Comparison of ENCODE assay signal across 23 mouse cellular contexts in the genomic region with DNA sequence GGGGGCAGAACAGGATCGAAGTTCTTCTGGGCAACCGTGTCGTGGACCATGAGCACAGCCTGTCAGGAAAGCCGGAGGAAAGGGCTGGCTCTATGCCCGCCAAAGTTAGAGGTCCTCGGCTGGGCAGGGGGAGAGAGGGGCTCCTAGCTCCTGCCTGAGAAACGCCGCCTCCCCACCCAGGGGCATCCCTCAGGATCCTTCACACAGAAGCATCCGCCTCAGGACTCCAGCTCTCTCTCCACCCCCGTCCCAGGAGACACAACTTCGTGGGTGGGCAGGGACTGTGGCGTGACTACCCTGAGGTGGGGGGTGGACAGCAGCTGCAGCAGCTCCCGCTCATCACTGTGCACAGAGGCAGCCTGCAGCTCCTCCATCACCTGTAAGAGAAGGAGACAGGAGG. TPM values are rescaled to one million over a fixed set of nuclear protein-coding genes. Genes with fewer than 3 reads are reported as not detected.
DNase-seq lines count a peak whose midpoint lies in the region; ATAC-seq and TF ChIP-seq lines count a peak whose summit lies in the region.
"Had no signal": no experiment of that assay in that cellular context is flagged by ENCODE, and none has a peak within 500 bp of the region (broad histone marks: within the 10 kb centered on the region; RNA-seq: fewer than 3 reads in every experiment).

No protein-coding gene starts in this region.

- 68% methylated on average over 13 of the region's 13 CpGs for WGBS in neural tube, embryonic 13.5 days
- WGBS in neural tube, embryonic 15.5 days, result 67% methylated on average over 13 of the region's 13 CpGs

- no peak overlapping the region for H3K4me3 ChIP-seq in layer of hippocampus, adult 2 months
- no peak overlapping the region for H3K4me3 ChIP-seq in neural tube, embryonic 13.5 days
- H3K4me3 ChIP-seq in neural tube, embryonic 15.5 days (replicated peaks), result no peak overlapping the region
- H3K4me3 ChIP-seq: forebrain, embryonic 12.5 days; heart, embryonic 15.5 days; hindbrain, embryonic 12.5 days; limb, embryonic 10.5 days had no signal

- H3K9ac ChIP-seq in neural tube, embryonic 13.5 days, result 0 out of 2 replicates have a peak overlapping the region, but pooled peaks have one; percentile 17
- H3K9ac ChIP-seq in neural tube, embryonic 15.5 days (replicated peaks), result no peak overlapping the region
- H3K9ac ChIP-seq: forebrain, embryonic 12.5 days; heart, embryonic 15.5 days; hindbrain, embryonic 12.5 days had no signal

- TF ChIP-seq CTCF in layer of hippocampus, adult 2 months (conservative IDR thresholded peaks at IDR 0.05), result no peak

- H3K9me3 ChIP-seq in neural tube, embryonic 13.5 days, result no peaks in the 10 kb centered on the region
- H3K9me3 ChIP-seq in neural tube, embryonic 15.5 days (replicated peaks), result no peaks in the 10 kb centered on the region
- H3K9me3 ChIP-seq: forebrain, embryonic 12.5 days; heart, embryonic 15.5 days; hindbrain, embryonic 12.5 days; limb, embryonic 10.5 days had no signal

- H3K36me3 ChIP-seq in neural tube, embryonic 13.5 days, result peaks cover 32% of the 10 kb centered on the region
- H3K36me3 ChIP-seq in neural tube, embryonic 15.5 days, result peaks cover 19% of the 10 kb centered on the region; the same call in 1 of the 2 replicates
- H3K36me3 ChIP-seq: heart, embryonic 15.5 days had no signal

- DNase-seq in cerebellum, postnatal 14 days, result peak; percentile 49 to 52
- DNase-seq in layer of hippocampus, adult 2 months (ENCODE audit: low spot score in 2 of 2), result no peak
- DNase-seq in layer of hippocampus, adult 8-10 months (ENCODE audit: low spot score in 2 of 2), result no peak
- peak; percentile 55 to 74 for DNase-seq in right cerebral cortex, postnatal 36 days (ENCODE audit: low spot score in 2 of 2)
- DNase-seq: adrenal gland, adult 8-10 months; heart, adult 18-20 months; kidney, adult 9 months; kidney, postnatal 4 days; lung, adult 2 months; lung, postnatal 4 days; thymus, postnatal 36 days had no signal

- no peak overlapping the region for H3K4me2 ChIP-seq in neural tube, embryonic 13.5 days
- no peak overlapping the region for H3K4me2 ChIP-seq in neural tube, embryonic 15.5 days
- H3K4me2 ChIP-seq: forebrain, embryonic 12.5 days; heart, embryonic 15.5 days; hindbrain, embryonic 12.5 days; liver, embryonic 11.5 days had no signal

- H3K27ac ChIP-seq in layer of hippocampus, adult 2 months, result peak overlapping the region; percentile 48; the same call in 1 of the 2 replicates
- no peak overlapping the region for H3K27ac ChIP-seq in neural tube, embryonic 13.5 days (replicated peaks)
- no peak overlapping the region for H3K27ac ChIP-seq in neural tube, embryonic 15.5 days (replicated peaks)
- H3K27ac ChIP-seq: forebrain, embryonic 12.5 days; heart, embryonic 15.5 days; hindbrain, embryonic 12.5 days; limb, embryonic 10.5 days had no signal

- peaks cover 45% of the 10 kb centered on the region for H3K4me1 ChIP-seq in neural tube, embryonic 13.5 days (replicated peaks)
- H3K4me1 ChIP-seq in neural tube, embryonic 15.5 days, result peaks cover 40% of the 10 kb centered on the region

- no peak for ATAC-seq in cerebellum, adult (ENCODE audit: insufficient number of reproducible peaks, low FRiP score, low TSS enrichment)
- ATAC-seq in neural tube, embryonic 13.5 days (ENCODE audit: low read depth), result no peak
- ATAC-seq in neural tube, embryonic 15.5 days (ENCODE audit: low FRiP score), result no peak

- no peaks in the 10 kb centered on the region for H3K27me3 ChIP-seq in neural tube, embryonic 13.5 days
- no peaks in the 10 kb centered on the region for H3K27me3 ChIP-seq in neural tube, embryonic 15.5 days (replicated peaks)
- H3K27me3 ChIP-seq: forebrain, embryonic 12.5 days had no signal

RNA-seq across cellular contexts. Expression of a gene that starts 4.9 kb away (rescaled TPM):
- total RNA-seq in layer of hippocampus, adult 2 months (2021), result 10 to 100 TPM; 88.3 to 94.4 TPM
- 100 to 1,000 TPM in 1 of 4 experiments, 10 to 100 TPM in 3; 88.8 to 102 (median 95.8) TPM for total RNA-seq in layer of hippocampus, adult 8-10 months (2022)
- 44.4 and 49.6 TPM in 2 replicates for polyA plus RNA-seq in neural tube, embryonic 13.5 days (2015; fragmentation: Nextera tagmentation; extraction: Ambion mirVana)
- 49.6 and 56.6 TPM in 2 replicates for polyA plus RNA-seq in neural tube, embryonic 15.5 days (2015; fragmentation: Nextera tagmentation; extraction: Ambion mirVana)
- total RNA-seq: monocyte, adult 5-6 weeks had no signal

RNA-seq across cellular contexts. Expression of a gene that starts 17.9 kb away (rescaled TPM):
- not detected for total RNA-seq in layer of hippocampus, adult 2 months (2021)
- total RNA-seq in layer of hippocampus, adult 8-10 months (2022), result not detected
- 0.45 and 0.65 TPM in 2 replicates for polyA plus RNA-seq in neural tube, embryonic 13.5 days (2015; fragmentation: Nextera tagmentation; extraction: Ambion mirVana)
- polyA plus RNA-seq in neural tube, embryonic 15.5 days (2015; fragmentation: Nextera tagmentation; extraction: Ambion mirVana), result 0.64 and 0.88 TPM in 2 replicates
- total RNA-seq: layer of hippocampus, postnatal 25 days had no signal

RNA-seq across cellular contexts. Expression of a gene that starts 36.6 kb away (rescaled TPM):
- total RNA-seq in layer of hippocampus, adult 2 months (2021), result 100 to 1,000 TPM; 149 to 155 TPM
- 100 to 1,000 TPM; 151 to 190 (median 164) TPM for total RNA-seq in layer of hippocampus, adult 8-10 months (2022)
- polyA plus RNA-seq in neural tube, embryonic 13.5 days (2015; fragmentation: Nextera tagmentation; extraction: Ambion mirVana), result 19.7 and 20.2 TPM in 2 replicates
- polyA plus RNA-seq in neural tube, embryonic 15.5 days (2015; fragmentation: Nextera tagmentation; extraction: Ambion mirVana), result 26.4 and 28.9 TPM in 2 replicates

RNA-seq across cellular contexts. Expression of a gene that starts 39.3 kb away (rescaled TPM):
- total RNA-seq in layer of hippocampus, adult 2 months (2021), result not detected
- not detected for total RNA-seq in layer of hippocampus, adult 8-10 months (2022)
- not detected in 2 replicates for polyA plus RNA-seq in neural tube, embryonic 13.5 days (2015; fragmentation: Nextera tagmentation; extraction: Ambion mirVana)
- polyA plus RNA-seq in neural tube, embryonic 15.5 days (2015; fragmentation: Nextera tagmentation; extraction: Ambion mirVana), result not detected in 2 replicates
- total RNA-seq: adrenal gland, adult 8-10 months; gastrocnemius, adult 8-10 months; heart, adult 18-20 months; layer of hippocampus, postnatal 25 days had no signal
- polyA plus RNA-seq: forebrain, embryonic 12.5 days; heart, embryonic 15.5 days; hindbrain, embryonic 12.5 days; intestine, embryonic 14.5 days; limb, embryonic 10.5 days; liver, embryonic 11.5 days; lung, adult 2 months had no signal

RNA-seq across cellular contexts. Expression of a gene that starts 56.6 kb away (rescaled TPM):
- not detected for total RNA-seq in layer of hippocampus, adult 2 months (2021)
- under 1 TPM in 1 of 4 experiments, not detected in 3; 0.22 TPM for total RNA-seq in layer of hippocampus, adult 8-10 months (2022)
- polyA plus RNA-seq in neural tube, embryonic 13.5 days (2015; fragmentation: Nextera tagmentation; extraction: Ambion mirVana), result 0.08 and 0.14 TPM in 2 replicates
- polyA plus RNA-seq in neural tube, embryonic 15.5 days (2015; fragmentation: Nextera tagmentation; extraction: Ambion mirVana), result 0.23 TPM in 1 of 2 replicates, not detected in the other
- total RNA-seq: adrenal gland, adult 8-10 months; gastrocnemius, adult 8-10 months; layer of hippocampus, postnatal 25 days; monocyte, adult 5-6 weeks had no signal
- polyA plus RNA-seq: intestine, embryonic 14.5 days; liver, embryonic 11.5 days had no signal

Comparison
In these comparisons a context has a peak if more than half of its experiments do, and no peak if none do; other contexts are left out.
1. DNase-seq: peak in cerebellum, postnatal 14 days (2 of 2) and right cerebral cortex, postnatal 36 days (2 of 2); none in layer of hippocampus, adult 2 months (0 of 2) and layer of hippocampus, adult 8-10 months (0 of 2).